Mouse (Mus musculus) spleen, postnatal 4 days (tissue): ENCODE data around the gene Ksr1.
A peak's percentile ranks its signal among the peaks of the same experiment; 100 is the strongest.
"Not testable (repeated sequence)": the region's sequence is repeated elsewhere in the genome, so short reads cannot be mapped to it uniquely, and the experiment has no call there.

Experiments
- DNase-seq, 2 experiments: peaks; one replicate each; pipeline ENCODE4 v3.0.0; 2022; ENCODE audit warnings: low spot score in 2 of 2

Ksr1 gene

GRCm38 (mm10) chr11:79012529-79012928 lies 133.7 kb downstream of the Ksr1 start:
- DNase-seq, result peak in 1 of 2 experiments; percentile 53

DNA sequence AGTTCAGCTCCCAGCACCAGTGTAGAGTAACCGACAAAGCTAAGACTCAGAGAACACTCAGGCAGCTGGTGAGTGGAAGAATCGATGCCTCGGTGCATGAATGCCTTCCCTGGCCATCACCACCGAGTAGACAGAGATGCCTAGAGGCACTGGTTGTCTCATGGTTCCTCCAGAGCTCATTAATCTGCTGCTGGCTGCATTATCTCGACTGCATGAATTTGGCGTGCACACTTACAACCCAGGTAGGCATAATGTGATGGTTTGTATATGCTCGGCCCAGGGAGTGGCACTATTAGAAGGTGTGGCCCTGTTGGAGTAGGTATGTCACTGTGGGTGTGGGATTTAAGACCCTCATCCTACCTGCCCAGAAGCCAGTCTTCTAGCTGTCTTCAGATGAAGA lies 137.3 kb downstream of the Ksr1 start:
- DNase-seq, result no peak

DNA sequence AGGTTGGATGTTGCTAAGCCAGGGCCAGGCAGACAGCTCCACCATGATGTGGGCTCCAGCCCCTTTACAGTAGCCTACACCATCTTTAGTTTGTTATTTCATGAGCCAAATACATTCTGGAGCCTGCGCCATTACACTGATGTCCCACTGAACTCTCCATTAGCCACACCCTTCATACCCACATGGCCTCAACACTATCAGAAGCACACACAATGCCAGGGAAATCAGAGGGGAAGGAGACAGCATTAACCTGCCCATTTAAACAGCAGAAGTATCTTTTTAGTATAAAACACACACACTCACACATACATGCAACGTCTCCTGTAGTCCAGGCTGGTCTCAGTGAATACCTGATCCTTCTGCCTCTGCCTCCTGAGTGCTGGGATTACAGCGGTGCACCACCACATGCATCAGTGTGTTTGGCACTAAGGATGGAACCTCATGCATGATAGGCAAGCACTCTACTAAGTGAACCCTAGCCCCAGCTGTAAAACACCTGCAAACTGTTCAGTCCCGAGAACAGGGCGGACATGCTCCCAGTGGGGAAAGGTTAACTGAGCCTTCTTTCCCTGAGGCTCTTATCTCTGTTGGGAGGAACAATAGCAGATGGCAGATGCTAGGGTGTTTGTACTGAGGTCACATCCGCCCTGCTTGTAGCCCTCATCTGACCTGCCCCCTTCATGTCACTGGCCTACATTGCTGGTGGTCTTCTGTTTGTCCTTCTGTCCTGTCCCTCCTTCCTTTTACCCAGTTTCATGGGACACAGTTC lies 138.0 kb downstream of the Ksr1 start:
- DNase-seq, result peak in 1 of 2 experiments; percentile 55

GRCm38 (mm10) chr11:79007356-79007755 lies 138.9 kb downstream of the Ksr1 start:
- DNase-seq, result peak in 1 of 2 experiments; percentile 37

- peak; percentile 8 to 53 for DNase-seq
Measured at GRCm38 (mm10) chr11:79006417-79006816, 139.8 kb downstream of the Ksr1 start.

DNA sequence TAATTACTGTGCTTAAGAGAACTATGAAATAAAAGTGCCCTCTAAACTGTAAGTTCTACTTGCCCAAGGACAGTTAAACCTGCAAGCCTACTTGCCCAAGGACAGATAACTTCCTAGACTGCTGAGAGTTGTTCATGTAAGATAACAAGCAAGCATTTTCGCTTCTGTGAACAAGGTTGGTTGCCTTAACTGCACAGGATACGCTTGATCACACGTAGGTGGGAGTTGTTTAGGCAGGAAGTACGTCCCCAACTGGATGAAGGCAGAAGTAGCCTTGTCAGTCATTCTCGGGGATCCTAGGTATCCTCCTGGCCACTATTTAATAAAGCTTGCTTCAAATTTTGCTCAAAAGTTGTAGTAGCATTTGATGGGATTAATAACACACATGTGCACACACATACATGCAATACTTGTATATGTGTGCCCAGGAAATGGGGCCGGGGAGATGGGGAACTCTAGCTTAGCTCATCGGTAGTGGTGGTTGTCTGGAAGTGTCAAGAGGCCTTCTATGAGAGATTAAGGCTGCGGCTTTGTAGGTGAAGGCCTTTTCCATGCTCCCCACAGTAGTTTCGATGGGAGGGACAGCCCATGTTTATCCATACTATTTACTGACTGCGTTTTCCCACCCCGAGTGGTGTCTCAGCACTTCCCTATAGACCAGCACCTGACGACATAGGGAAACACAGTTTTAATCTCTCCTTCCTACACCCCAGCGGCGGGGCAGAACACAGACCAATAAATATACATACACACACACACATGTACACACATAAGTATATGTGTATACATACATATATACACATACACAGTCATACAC lies 140.4 kb downstream of the Ksr1 start:
- DNase-seq, result peak in 1 of 2 experiments; percentile 57

- DNase-seq, result peak in 1 of 2 experiments; percentile 60
Measured at GRCm38 (mm10) chr11:79003769-79004638, 142.2 kb downstream of the Ksr1 start.

DNA sequence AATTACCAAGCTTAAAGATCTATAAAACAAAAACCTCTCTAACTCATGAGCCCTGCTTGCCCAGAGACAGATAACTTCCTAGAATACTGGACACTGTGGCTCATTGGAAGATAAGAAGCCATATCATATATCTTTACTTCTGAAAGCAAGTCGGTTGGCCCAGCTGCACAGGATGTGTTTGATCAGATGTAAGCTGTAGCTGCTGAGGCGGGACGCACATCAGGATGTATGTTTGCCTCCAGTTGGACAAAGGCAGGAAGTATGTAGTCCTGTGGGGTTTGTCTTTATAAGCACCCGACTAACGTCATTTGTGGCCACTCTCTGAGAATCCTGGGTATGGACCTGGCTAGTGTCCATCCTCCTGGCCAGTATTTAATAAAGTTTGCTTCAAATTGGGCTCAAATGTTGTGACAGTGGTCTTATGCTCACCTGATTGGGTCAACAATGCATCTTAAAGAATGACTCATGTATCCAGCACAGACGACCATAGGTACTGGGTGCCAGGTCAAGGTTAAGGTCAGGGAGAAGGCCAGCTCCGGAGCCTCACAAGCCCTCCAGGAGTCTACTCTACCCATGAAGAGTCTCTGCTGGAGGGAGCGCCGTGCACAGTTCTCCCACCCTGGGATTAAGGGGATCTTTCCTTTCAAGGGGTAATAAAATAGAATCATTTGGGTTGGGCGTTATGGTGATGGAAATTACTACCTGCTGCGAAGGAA lies 143.0 kb downstream of the Ksr1 start:
- DNase-seq, result peak in 1 of 2 experiments; percentile 65

DNA sequence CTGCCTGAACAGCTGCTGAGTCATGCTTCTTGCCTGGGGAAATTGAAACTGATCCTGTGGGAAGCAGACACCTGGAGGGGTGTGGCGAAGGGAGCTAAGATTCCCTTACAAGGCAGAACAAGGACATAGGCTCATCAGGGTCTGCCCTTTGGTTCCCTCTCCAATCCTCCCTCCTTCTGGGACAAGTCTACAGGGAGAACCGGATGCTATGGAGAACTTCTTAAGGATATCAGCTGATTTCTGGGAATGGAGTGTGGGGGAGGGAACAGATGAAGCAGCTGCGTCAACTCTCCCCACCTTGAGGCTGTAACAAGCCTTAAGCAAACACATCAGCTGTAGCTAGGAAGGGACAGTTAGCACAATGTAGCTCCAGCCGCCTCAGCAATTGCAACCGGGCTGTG lies 143.7 kb downstream of the Ksr1 start:
- DNase-seq, result peak in 1 of 2 experiments; percentile 53

- no peak for DNase-seq
Measured at GRCm38 (mm10) chr11:79001871-79002270, 144.3 kb downstream of the Ksr1 start.

DNA sequence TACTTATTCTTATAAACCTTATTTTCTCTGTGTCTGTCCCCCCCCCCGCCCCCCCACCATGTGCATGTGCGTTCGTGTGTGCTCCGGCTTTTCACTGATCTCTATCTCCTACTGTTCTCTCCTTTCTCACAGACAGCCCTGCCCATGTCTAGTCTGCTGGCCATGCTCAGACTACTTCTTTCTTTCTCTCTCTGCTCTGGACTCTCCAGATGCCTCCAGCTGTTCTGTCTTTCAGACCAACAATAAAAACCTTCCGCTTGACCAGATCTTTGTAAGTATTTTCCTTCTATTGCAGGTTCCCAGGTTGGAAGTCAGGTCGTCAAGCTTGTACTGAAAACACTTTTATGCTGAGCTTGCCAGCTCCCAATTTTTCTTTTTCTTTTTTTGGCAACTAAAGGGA lies 147.1 kb downstream of the Ksr1 start:
- DNase-seq, result peak in 1 of 2 experiments; percentile 31

GRCm38 (mm10) chr11:78990875-78991543 lies 155.2 kb downstream of the Ksr1 start:
- not testable (repeated sequence) for DNase-seq

DNA sequence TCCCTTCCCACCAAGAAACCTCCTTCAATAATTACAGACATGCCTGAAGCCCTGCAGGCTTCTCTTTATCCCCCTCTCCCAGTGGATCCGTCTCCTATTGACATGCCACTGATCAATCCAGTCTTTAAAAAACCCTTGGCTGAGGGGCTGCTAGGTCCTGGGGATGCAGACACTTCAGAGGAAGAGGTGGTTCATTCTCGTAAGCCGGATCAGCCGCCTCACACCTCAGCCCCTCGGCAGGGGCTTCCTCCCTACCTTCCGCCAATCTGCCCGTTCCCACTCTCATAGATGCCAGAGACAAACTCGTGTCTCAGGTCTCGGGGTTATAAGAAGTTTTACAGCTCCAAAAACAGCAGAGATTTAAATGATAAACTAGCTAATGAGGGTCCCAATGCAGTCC lies 156.1 kb downstream of the Ksr1 start:
- no peak for DNase-seq

DNA sequence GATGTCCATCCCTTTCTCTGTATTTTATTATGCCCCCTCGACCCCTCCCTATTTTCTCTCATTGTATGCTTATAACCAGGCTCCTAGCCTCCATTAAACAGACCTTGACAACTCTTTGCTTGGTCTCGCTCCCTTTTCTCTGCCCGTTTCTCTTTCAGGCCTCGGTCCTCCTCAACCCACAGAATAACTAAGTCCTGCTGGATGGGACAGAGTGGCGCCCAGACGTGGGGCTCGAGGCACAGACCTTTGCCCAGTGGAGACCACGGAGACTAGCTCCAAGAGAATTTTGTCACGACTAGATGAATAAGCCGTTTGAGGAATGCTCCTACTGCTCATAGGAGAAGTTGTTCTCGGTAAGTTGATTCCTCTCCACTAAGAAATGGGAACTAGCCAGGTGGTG lies 157.0 kb downstream of the Ksr1 start:
- not testable (repeated sequence) for DNase-seq

DNA sequence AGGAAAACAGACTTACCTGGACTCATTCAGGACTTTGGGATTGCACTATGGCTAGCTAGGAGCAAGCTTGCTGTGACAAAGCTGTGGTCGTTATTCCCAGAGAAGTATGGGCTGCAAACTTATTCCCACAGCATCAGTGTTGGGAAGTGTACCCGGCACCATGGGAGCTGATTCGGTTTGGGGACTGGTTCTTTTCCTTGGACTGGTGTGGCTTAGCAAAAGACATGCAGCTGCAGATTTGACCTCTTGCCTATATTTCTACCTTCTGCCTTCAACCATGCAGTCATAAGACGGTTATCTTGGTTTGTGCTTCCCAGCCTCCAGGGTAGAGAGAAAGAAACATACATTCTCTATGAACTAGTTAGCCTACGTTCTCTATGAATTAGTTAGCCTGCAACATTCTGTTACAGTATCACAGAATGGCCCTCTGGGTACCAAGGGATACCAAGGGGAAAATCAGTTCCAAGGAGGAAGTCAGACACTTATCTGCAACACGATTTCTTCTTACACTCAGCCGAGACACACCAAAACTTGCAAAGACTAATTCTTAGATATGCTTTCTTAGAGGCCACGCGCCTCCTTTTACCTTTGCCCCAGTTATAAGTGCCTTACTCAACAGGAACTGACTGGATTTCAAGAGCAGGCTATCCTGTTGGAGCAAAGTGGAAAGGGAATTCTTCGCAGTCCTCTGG lies 159.8 kb downstream of the Ksr1 start:
- DNase-seq, result no peak

- no peak for DNase-seq
Measured at GRCm38 (mm10) chr11:78985505-78985904, 160.7 kb downstream of the Ksr1 start.

DNA sequence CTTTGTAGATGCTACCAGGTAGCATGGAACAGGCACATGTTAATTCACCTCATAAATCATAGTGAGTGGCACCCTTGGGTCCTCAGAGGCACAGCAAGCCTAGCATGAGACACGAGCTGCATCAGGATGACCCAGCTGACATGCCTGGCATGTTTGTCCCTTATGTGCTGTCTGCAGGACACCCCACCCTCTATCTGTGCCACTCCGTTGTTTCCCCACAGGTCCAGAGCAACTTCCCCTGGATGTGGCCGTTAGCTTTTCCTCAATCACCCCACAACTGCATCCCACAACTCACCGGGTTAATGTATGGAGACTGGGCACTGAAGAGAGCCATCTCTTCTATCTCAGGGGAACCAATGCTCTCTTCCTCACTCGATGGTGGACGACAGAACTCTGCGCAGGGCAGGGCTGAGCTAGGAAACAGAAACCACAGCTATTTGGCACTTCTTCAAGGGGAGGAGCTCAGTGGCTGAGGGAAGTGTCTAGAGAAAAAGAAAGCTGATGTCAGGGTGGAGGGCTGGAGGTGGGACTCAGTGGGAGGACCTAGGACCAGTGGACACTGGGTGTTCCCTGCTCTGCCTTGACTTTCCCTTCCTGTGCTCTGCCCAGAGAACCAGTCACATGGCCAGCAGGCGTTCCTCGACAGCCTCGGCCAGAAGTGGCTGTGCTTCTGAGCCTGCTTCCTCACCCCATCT lies 161.6 kb downstream of the Ksr1 start, which contains the start of gene Lgals9:
TSS of gene Lgals9 (minus strand) at position 464 of the 695 bp plus-strand sequence.
- peak; percentile 75 to 83 for DNase-seq

DNA sequence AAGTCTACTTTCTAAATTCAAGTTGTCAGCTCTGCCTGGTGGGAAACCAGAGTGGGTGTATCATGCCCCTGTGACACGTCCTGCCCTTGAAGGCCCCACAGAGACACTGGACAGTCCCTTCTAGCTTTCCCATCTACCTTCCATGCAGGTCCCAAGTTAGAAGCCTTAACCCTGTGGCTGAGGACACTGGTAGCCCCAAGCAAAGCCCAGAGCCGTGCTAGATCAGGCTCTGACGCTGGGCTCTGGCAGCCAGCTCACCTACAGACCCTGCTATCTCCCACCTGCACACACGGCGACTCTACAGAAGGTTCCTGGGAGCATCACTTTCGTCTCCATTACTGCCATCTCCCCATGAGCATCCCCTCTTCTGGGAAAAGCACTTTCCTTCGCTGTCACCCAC lies 162.7 kb downstream of the Ksr1 start:
- DNase-seq, result no peak
